Mouse (Mus musculus): ENCODE measurements at regions not wholly inside any gene's neighbourhood (a gene's known extent, or its start where the extent isn't known, plus 50 kb on each side); places are given as distances from the start of the nearest gene placed in this dataset.

DNA sequence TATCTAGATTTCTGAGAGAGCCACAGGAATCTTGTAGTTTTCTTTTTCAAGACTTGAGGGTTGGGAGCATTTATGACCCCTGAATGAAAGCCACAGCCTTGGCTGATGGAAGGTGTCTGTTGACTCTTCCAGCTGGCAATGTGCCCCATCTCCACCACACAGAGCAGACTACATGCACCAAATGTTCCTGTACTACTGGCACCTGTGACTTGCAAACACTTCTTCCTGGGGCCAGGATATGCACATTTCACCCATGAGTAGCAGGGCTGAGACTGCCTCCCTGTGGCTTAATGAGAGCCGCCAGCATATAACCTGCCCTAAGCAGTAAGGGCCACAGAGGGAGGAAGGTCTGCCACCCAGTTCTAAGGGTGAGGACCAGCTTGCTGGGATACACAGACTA is 390.5 kb upstream of the Spred2 start:
- ATAC-seq (replicated peaks; ENCODE audit: low FRiP score, low TSS enrichment, poor library complexity, severe bottlenecking) = no peak

DNA sequence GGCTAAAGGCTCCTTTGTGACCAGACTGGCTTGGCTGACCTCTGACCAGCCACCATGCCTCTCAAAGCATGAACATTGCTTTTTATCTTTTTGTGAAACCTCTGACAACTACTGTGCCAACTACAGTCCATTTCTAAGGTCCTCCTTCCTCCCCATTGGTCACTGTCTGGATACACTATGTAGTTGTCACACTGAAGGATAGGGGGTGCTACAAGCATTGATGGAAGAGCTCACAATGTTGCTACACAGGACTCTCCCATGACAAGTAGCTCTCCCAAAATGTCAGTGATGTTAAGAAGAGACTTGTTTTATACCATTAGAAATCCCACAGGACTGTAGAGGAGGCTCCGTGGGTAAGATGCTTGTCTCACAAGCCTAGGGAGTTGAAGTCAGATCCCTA is 389.0 kb upstream of the Spred2 start:
- ATAC-seq (replicated peaks; ENCODE audit: low FRiP score, low TSS enrichment, poor library complexity, severe bottlenecking) = no peak

DNA sequence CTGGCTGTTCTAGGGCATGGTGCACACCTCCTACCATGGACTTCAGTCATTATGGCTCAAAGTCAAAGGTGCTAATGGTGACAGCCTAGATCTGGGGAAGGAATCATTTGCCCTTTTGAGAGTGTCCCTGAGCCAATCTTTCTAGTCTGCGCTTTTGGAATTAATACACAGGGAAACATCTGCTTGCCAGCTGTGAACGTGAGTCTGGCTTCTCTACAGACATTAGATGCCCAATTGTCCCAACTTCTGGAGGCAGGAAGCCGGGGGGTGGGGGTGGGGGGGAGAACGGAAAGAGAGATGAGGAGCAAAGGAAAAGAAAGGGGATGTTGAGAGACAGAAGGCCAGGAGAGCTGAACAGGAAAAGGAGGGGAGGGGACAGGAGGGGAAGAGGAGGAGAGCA is 377.9 kb upstream of the Spred2 start:
- no peak for ATAC-seq (replicated peaks; ENCODE audit: low FRiP score, low TSS enrichment, poor library complexity, severe bottlenecking)

DNA sequence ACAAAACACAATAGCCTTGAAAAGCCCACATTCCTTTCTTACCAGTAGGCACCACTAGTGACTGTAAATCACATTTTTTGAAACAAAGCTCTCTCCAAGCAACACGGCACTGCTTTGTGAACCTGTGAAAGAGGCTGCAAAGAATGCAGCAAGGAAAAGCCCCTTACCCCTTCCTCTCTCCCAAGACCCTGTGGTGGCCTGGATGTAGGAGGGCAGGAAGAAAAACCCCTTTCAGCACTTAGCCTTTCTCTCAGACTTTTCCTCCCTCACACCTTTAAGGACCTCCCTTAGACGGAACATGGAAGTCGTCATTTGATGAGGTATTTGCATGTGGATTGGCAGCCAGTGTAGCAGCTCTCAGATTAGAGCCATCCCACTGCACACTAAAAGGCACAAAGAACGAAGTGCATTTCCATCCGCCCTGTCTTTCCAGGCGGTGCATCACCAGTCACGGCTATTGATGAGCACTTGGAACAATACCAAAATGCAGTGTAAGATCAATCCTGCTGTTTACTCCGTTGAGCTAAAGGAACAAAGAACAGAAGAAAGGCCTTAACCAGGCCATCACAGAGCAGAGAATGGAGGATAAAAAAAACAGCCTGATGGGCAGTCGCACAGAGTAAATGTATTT is 369.7 kb upstream of the Spred2 start:
- ATAC-seq (replicated peaks; ENCODE audit: low FRiP score, low TSS enrichment, poor library complexity, severe bottlenecking) = no peak

DNA sequence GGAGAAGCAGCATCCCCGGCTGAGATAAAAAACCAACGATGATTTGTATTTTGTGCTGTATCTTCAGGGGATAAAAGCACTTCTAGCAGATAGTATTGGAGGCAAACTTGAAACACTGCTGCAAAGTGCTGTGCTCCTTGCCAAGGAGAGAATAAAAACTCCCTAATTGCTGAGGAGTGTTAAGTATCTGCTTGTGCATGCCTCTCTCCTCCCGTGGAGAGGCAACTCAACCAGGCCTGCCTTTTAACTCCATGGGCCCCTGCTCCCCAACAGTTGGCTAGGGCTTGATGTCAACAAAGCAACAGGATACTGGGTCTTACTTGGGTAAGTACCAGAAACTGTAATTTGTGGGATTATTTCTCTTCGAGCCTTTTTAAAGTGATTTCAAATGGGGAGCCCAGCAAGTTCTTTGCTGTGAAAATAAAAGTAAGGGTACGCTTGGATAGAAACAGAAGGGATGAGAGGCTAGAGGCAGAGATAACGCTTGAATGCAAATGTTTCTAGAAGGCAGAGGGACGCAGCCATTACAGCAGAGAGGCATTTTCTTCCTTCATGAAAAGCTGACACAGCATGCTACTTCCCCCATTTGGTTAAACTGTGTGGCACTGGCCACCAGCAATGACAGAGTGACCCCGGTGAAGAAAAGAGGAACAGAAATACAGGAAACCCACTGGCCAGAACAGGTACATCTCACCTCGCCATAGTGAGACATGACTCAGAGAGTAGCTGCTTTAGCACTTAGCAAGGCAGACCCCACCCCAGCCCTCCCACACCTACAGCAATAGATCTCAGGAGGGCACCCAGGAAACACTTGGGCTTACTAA is 369.0 kb upstream of the Spred2 start:
- no peak for ATAC-seq (replicated peaks; ENCODE audit: low FRiP score, low TSS enrichment, poor library complexity, severe bottlenecking)

DNA sequence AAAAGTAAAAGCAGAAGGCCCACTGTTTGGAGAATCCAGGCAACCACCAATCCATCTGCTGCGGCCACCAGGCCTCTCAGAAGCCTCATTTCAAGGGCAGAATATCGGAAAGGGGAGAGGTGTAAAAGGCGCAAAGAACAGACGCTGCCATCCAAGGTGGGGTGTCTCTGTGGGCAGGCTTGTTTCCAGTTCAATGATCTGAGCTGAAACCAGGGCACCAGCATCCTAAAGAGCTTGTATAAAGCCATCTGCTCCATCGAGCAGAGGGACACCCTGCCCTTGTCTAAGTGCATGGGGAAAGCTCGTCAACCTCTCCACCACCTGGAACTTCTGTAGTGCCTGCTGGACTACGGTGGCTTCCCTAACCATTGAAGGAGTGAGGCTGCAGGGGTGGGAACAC is 363.7 kb upstream of the Spred2 start:
- no peak for ATAC-seq (replicated peaks; ENCODE audit: low FRiP score, low TSS enrichment, poor library complexity, severe bottlenecking)

DNA sequence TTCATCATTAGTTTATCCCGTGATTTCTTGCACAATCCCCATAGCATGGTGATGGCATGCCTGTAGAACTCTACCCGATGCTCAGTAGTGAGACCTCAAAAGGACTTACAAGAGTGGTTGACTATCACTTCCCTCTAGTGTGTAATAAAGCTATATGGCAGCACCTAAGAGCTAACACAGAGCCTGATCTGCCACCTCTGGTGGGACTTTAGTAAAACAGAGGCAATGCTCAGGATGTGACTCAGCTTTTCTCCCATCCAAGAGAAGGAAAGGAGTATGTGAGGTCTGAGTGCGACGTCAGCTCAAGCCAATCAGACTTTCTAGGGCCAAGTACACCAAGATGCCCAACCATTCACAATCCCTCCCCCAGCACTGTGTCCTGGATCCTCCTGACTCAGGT is 361.5 kb upstream of the Spred2 start:
- ATAC-seq (replicated peaks; ENCODE audit: low FRiP score, low TSS enrichment, poor library complexity, severe bottlenecking) = no peak

DNA sequence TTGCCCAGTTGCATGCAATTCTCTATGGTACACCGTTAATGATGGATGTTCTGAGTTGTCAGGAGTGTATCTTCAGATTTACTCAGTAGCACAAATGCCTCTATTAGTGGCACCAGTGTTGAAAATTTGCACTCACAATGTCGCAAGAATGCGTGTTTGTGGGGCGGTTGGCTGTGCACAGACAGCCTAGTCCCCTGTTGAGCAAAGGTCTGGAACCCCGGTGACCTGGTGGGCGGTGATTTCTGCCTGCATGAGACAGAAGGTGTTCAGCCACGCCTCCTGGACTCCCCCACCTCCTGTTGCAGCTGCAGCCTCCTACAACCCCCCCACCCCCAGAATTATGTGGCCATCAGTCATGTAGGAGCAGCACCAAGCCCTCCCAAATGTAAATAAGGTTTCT is 338.9 kb upstream of the Spred2 start:
- ATAC-seq (replicated peaks; ENCODE audit: low FRiP score, low TSS enrichment, poor library complexity, severe bottlenecking) = no peak

DNA sequence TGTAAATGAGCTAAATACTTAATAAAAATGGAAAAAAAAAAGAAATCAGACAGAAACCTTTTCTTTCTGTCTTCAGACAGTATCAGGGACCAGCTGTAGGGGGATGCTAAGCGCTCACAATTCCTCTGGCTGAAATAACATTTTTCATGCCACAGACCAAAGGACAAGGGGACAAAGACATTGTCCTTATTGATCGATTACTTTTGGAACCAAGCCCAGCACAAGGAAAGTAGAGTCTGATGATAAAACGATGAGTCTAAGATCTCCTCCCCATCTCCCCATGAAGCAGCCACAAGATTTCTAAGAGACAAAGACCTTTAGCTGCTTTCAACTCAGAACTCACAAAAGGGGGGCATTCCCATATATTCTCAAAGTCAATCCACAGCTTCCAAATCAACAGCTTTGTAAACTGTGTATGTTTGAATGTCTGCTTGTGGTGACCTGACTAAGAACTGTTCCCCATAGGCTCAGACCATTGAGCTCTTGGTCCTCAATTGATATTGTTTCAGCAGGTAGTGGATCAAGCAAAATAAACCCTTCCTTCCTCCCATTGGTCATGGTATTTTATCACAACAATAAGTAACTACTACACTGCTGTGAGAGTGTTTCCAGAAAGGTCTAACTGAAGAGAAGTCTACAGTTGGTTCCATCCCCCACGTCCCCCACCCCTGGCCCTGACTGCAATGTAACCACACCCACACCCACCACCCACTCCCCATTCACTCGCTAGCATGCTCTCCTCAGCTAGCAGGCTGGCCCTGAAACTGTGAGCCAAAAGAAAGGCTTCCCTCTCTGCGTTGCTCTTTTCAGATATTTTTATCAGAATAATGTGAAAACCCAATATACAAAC is 331.4 kb upstream of the Spred2 start:
- ATAC-seq (replicated peaks; ENCODE audit: low FRiP score, low TSS enrichment, poor library complexity, severe bottlenecking) = no peak

DNA sequence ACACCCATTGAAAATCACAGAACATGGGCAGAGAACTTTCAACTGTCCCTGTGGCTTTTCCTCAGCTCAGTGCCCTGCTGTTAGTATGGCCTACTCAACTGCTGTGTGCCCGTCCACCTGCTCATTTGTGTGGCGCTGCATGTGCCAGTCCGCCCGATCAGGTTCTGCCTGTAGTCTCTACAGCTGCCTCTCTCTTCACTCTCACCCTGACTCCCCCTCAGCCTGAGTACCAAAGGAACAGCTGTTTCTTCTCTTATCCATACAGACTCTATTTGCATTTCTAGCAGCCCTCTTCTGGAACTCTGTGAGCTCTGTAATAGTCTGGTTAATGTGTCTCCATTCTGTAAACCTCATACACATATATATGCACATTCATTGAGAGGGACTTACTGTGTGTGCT is 329.1 kb upstream of the Spred2 start:
- ATAC-seq (replicated peaks; ENCODE audit: low FRiP score, low TSS enrichment, poor library complexity, severe bottlenecking) = no peak

DNA sequence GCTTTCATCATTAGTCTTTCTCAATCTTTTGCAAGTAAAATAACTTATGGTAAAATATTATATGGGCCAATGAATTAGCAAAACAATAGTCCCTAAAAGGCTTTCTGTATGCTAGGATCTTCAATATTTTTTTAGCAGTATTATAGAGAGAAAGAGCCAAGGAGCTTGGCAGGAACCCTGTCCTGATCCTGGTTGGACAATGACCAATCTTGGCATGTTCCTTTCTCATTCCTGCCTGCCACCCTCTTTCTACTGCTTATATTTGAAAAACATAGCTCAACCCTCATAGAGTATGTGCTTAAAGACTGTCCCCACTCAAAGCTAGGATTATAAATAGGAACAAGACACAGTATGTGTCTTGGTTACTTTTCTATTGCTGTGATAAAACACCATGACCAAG is 327.8 kb upstream of the Spred2 start:
- no peak for ATAC-seq (replicated peaks; ENCODE audit: low FRiP score, low TSS enrichment, poor library complexity, severe bottlenecking)

DNA sequence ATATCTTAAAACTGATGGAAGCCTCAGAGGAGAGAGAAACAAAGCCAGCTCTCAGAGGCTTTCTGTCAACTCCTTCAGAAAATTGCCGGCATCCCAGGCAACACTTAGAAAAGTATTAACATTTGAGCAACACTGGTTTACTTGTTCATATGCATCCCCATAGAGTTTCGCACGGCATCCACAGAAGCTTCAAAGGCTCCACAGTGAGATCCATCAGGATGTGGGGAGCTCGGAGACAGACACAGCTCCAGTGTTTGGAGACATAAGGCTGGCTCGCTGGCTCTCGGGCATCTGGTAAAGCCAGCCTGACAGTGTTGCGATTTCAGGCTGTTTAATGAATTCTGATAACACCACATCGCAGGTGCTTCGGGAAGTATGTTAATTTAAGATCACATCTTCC is 324.7 kb upstream of the Spred2 start:
- ATAC-seq (replicated peaks; ENCODE audit: low FRiP score, low TSS enrichment, poor library complexity, severe bottlenecking) = no peak

DNA sequence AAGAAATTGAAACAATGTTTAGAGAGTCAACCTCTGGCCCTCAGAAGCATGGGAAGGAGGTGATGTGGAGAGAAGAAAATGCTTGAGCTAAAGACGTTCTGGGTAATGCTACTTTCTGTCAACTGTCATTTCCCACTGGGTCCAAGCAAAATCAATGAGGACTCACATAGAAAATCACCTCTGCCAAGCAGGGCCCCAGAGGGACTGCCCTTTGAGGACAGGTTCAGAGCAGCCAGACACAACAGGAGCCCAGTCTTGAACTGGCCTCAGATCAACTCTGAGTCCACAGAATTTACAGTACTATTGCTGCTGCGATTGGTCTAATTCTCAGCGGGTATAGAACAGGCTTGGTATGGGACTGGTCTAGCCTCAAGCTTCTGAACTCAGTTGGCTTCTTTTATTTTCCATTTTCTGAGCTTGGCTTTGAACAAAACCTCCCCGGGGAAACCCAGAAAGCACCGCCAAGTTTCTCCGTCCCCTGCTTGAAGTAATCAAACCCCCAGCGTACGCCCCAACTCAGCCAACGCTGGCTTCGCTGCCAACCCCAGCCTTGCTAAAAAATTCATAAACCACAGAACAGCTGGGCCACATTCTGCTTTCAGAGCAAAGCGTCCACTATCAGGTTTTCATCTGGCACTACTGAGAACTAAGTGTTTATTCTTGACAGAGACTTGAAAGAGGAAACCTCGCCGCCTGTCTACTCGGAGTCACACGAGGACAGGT is 322.8 kb upstream of the Spred2 start:
- no peak for ATAC-seq (replicated peaks; ENCODE audit: low FRiP score, low TSS enrichment, poor library complexity, severe bottlenecking)

DNA sequence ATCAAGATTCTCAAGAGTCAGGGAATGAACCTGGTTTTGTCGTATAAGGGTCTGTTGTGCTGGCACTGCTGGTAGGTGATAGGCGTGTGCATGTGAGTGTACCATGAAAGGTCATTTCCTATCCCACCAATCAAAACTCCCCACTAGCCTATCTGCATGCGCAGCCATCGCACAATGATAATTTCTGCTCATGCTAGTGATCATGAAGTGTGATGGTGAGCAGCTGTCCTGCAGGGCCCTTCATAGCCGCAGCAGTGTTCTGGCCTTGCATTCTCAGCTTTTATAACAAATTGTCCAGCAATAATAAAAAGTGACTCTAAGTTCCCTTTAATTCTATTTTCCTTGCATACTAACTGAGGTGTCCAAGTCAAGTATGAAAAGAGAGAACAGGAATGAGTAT is 321.7 kb upstream of the Spred2 start:
- no peak for ATAC-seq (replicated peaks; ENCODE audit: low FRiP score, low TSS enrichment, poor library complexity, severe bottlenecking)

DNA sequence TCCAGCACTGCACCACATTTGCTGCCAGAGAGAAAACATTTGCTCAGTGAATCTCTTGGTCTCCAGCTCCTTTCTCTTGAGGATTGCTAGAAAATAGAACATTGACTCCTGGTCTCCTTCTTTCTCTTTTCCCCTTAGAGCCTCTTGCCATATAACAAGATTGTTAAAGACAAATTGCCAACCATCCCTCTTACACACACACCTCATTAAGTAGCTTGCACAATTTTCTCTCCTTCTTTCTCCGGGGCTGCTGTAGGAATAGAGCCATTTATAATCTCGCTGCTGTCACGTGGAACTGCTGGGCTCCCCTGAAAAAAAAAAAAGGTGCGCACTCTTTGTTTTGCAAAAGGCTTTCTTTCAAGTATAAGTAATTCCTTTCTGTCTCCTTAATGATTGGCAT is 318.6 kb upstream of the Spred2 start:
- no peak for ATAC-seq (replicated peaks; ENCODE audit: low FRiP score, low TSS enrichment, poor library complexity, severe bottlenecking)

DNA sequence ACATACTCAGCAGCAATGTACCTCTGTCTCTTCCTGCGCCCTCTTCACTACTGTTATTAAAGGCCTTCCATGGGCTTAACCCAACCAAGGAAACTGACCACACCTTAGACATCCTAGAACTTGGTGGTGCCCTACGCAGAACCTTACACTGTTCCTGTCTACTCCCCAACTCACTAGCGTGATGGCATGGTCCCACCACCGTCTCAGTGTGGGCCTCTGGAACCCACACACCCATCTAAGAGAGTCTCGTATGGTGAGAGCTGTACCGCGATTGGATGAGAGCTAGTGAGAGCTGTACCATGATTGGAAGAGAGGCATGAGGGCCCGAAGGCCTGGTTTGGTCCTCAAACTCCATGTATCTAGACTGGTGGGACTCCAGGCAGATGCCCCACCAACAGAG is 317.2 kb upstream of the Spred2 start:
- ATAC-seq (replicated peaks; ENCODE audit: low FRiP score, low TSS enrichment, poor library complexity, severe bottlenecking) = no peak

DNA sequence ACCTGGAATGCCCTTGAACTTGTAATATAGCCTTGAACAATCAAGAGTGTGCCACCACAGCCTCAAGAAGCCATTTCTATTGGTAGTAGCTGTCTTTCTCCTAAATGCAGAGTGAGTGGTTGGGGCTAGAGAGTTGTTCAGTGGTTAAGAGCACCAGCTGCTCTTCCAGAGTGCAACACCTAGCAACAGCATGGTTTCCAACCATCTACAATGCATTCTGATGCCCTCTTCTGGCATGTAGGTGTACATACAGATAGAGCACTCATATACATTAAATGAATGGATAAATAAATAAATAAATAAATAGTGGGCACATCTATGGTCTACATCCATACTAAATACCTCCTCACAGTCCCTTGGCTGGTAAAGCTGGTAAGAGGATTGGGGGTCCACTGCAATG is 316.2 kb upstream of the Spred2 start:
- no peak for ATAC-seq (replicated peaks; ENCODE audit: low FRiP score, low TSS enrichment, poor library complexity, severe bottlenecking)

DNA sequence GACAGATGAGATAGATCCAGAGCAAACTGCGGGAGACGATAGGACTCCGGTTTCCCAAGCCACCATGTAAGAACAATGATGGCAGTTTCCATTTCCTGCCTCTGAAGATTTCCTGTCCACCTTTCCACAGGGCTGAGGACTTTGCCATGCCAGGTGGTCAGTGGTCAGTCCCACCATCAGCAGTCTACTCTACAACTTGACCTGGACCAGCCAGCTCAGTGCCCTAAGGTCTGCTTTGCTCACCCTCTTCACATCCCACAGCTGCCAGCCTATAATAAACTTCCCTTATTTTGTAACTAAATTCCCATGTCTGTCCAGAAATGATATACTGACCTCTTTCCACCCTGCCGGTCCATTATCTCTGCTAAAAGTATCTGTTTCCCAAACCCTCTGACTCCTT is 315.7 kb upstream of the Spred2 start:
- no peak for ATAC-seq (replicated peaks; ENCODE audit: low FRiP score, low TSS enrichment, poor library complexity, severe bottlenecking)

DNA sequence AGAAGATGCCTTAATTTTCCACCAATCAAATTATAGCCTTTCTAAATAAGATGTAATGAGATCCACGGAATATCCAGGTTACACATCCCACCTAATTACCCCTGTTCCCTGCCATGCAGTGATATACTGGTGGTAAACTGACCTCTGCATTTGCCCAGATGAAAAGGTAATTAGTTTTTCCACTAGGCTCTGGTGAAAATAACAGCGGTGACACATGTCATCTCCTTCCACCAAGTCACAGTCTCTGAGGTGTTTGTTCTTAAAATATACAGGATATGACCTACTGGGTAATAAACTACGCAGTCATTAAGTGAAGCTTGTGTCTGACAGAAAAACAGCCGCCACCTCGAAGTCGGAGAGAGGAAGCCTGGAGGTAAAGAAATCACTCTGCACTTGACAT is 313.6 kb upstream of the Spred2 start:
- ATAC-seq (replicated peaks; ENCODE audit: low FRiP score, low TSS enrichment, poor library complexity, severe bottlenecking) = no peak

DNA sequence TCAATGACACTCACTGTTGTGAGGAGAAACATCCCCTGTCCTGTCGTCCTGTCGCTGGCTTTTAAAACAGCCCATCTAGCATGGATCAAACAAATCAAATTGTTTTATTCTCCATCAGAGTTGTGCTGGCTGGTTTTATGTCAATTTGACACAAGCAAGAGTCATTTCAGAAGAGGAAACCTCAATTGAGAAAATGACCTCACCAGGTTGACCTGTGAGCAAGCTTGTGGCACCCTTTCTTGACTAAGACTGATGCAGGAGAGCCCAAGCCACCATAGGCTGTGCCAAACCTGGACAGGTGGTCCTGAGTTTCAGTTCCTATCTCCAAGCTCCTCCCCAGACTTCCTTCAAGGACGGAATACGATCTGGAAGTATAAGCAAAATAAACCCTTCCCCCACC is 313.0 kb upstream of the Spred2 start:
- ATAC-seq (replicated peaks; ENCODE audit: low FRiP score, low TSS enrichment, poor library complexity, severe bottlenecking) = no peak

Measured in megakaryocyte-erythroid progenitor cell, adult 5-6 weeks (primary cell).